Mouse (Mus musculus) T-helper 2 cell (primary cell): ENCODE results near the gene Bcl2l13.
"Not testable (repeated sequence)": the region's sequence is repeated elsewhere in the genome, so short reads cannot be mapped to it uniquely, and the experiment has no call there.

Source experiments
- in situ Hi-C: fragments of 300-600 bp; cut with MboI, MseI; formaldehyde crosslinking; loops from one replicate; pipeline ENCODE4 v1.15.1; 2025; ENCODE audit warnings: high pct_unique_total_duplicates

The Bcl2l13 gene

GRCm38 (mm10) chr6:120924791-120925321, 88.8 kb downstream of the Bcl2l13 start:
- in situ Hi-C loops = not testable (repeated sequence)

GRCm38 (mm10) chr6:120926880-120927279, 90.9 kb downstream of the Bcl2l13 start:
- in situ Hi-C loops = no loop called here

GRCm38 (mm10) chr6:120927765-120928164, 91.8 kb downstream of the Bcl2l13 start:
- in situ Hi-C loops = no loop called here

GRCm38 (mm10) chr6:120929421-120929820, 93.4 kb downstream of the Bcl2l13 start:
- in situ Hi-C loops = no loop called here

GRCm38 (mm10) chr6:120930450-120931306, 94.7 kb downstream of the Bcl2l13 start:
- in situ Hi-C loops = no loop called here

- in situ Hi-C loops = no loop called here
Observed at GRCm38 (mm10) chr6:120932597-120932996, 96.6 kb downstream of the Bcl2l13 start.

GRCm38 (mm10) chr6:120933670-120934069, 97.7 kb downstream of the Bcl2l13 start:
- in situ Hi-C loops = no loop called here

- in situ Hi-C loops = no loop called here
Observed at GRCm38 (mm10) chr6:120934176-120934575, 98.2 kb downstream of the Bcl2l13 start.

- in situ Hi-C loops = no loop called here
Observed at GRCm38 (mm10) chr6:120937104-120937617, 101.1 kb downstream of the Bcl2l13 start.

GRCm38 (mm10) chr6:120937999-120938608, 102.1 kb downstream of the Bcl2l13 start:
- in situ Hi-C loops = no loop called here

- in situ Hi-C loops = no loop called here
Observed at GRCm38 (mm10) chr6:120938763-120939450, 102.9 kb downstream of the Bcl2l13 start.

GRCm38 (mm10) chr6:120939783-120940182, 103.8 kb downstream of the Bcl2l13 start:
- in situ Hi-C loops = no loop called here

- in situ Hi-C loops = no loop called here
Observed at GRCm38 (mm10) chr6:120940446-120941083, 104.6 kb downstream of the Bcl2l13 start.

GRCm38 (mm10) chr6:120941084-120941481, 105.1 kb downstream of the Bcl2l13 start:
- in situ Hi-C loops = no loop called here

GRCm38 (mm10) chr6:120941575-120941974, 105.6 kb downstream of the Bcl2l13 start:
- in situ Hi-C loops = no loop called here
